Mouse (Mus musculus): ENCODE measurements around the gene Rabgap1l.

DNA sequence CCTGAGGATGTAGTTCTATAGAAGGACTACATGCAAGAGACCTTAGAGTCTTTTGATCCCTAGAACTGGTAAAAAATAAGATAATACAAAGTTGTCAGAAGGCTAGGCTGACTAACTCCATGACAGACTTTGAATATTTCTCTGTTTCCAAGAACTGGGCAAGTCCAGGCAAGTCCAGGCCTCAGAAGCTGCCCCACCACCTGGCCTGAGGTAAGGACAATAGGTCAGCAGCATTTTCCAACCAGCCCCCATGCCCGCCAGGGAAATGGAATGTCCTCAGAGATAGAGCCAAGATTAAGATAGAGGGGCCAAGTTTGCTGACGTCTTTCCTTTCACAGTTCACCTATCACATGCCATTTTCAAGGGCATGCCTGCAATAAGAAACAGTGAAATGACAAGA lies 517.8 kb downstream of the Rabgap1l start:
- TF ChIP-seq CTCF (conservative IDR thresholded peaks at IDR 0.05; ENCODE audit: low read length) = no peak
- TF ChIP-seq POU5F1 (IDR thresholded peaks at IDR 0.05; ENCODE audit: borderline replicate concordance, low read length) = no peak
- TF ChIP-seq NANOG (IDR thresholded peaks at IDR 0.05; ENCODE audit: borderline replicate concordance, low read length) = no peak

Measured in E14TG2a.4 (cell line).